Mouse (Mus musculus) gastrocnemius, postnatal 36 days (tissue): ENCODE data around the gene Usb1. TPM values are rescaled to one million over a fixed set of nuclear protein-coding genes. Genes with fewer than 3 reads are reported as not detected.
"Not testable (repeated sequence)": the region's sequence is repeated elsewhere in the genome, so short reads cannot be mapped to it uniquely, and the experiment has no call there.

Experiments
- DNase-seq, 2 experiments: peaks; one replicate each; pipeline ENCODE4 v3.0.0; 2022
- intact Hi-C: fragments of 180-260 bp; cut with DNase I; formaldehyde crosslinking; loops from one replicate; pipeline ENCODE4 v1.15.1; 2025
- total RNA-seq, 2 experiments: library from RNA; stranded (reverse); gene quantifications; 2 replicates each; pipeline ENCODE4 v1.2.3; 2021

Gene Usb1
- total RNA-seq, 2 experiments from 2014 or later, result 4.4 to 5.7 TPM

GRCm38 (mm10) chr8:95363849-95364248 lies 31.8 kb downstream of the Usb1 start:
- intact Hi-C loops, result no loop called here

GRCm38 (mm10) chr8:95369581-95370326 lies 37.7 kb downstream of the Usb1 start:
- DNase-seq, result no peak
- intact Hi-C loops, result no loop called here

More at GRCm38 (mm10) chr8:95363849-95364248, 31.8 kb downstream of the Usb1 start:
- no peak for DNase-seq

- intact Hi-C loops, result loop anchor here (2.0 kb wide), 1 partner anchor 17 kb away; no protein-coding TSS in a partner anchor
Observed at GRCm38 (mm10) chr8:95373389-95374002, 41.4 kb downstream of the Usb1 start.

GRCm38 (mm10) chr8:95374429-95374828 lies 42.3 kb downstream of the Usb1 start:
- intact Hi-C loops, result loop anchor here (2.0 kb wide), 1 partner anchor 18 kb away; no protein-coding TSS in a partner anchor

More at GRCm38 (mm10) chr8:95373389-95374002, 41.4 kb downstream of the Usb1 start:
- DNase-seq, result no peak

GRCm38 (mm10) chr8:95375374-95375930 lies 43.4 kb downstream of the Usb1 start:
- intact Hi-C loops, result loop anchor here (2.0 kb wide), 1 partner anchor 19 kb away; no protein-coding TSS in a partner anchor
- no peak for DNase-seq

More at GRCm38 (mm10) chr8:95374429-95374828, 42.3 kb downstream of the Usb1 start:
- DNase-seq, result no peak

- intact Hi-C loops, result no loop called here
- DNase-seq, result no peak
Observed at GRCm38 (mm10) chr8:95376309-95376999, 44.4 kb downstream of the Usb1 start.

- intact Hi-C loops, result no loop called here
- DNase-seq, result no peak
Observed at GRCm38 (mm10) chr8:95377101-95377500, 45.0 kb downstream of the Usb1 start.

GRCm38 (mm10) chr8:95377863-95378291 lies 45.8 kb downstream of the Usb1 start:
- intact Hi-C loops, result no loop called here
- DNase-seq, result peak; percentile 31 to 49

- DNase-seq, intact Hi-C loops: not testable (repeated sequence)
Observed at GRCm38 (mm10) chr8:95378928-95379327, 46.8 kb downstream of the Usb1 start.

- no peak for DNase-seq
- intact Hi-C loops, result no loop called here
Observed at GRCm38 (mm10) chr8:95380953-95381352, 48.9 kb downstream of the Usb1 start.

GRCm38 (mm10) chr8:95381595-95381994 lies 49.5 kb downstream of the Usb1 start:
- no peak for DNase-seq
- intact Hi-C loops, result no loop called here

- DNase-seq, result no peak
Observed at GRCm38 (mm10) chr8:95384501-95384900, 52.4 kb downstream of the Usb1 start.

GRCm38 (mm10) chr8:95386037-95386436 lies 54.0 kb downstream of the Usb1 start:
- no peak for DNase-seq
- intact Hi-C loops, result no loop called here

More at GRCm38 (mm10) chr8:95384501-95384900, 52.4 kb downstream of the Usb1 start:
- intact Hi-C loops, result no loop called here

- DNase-seq, result no peak
- intact Hi-C loops, result no loop called here
Observed at GRCm38 (mm10) chr8:95387221-95387620, 55.1 kb downstream of the Usb1 start.

- no peak for DNase-seq
- intact Hi-C loops, result no loop called here
Observed at GRCm38 (mm10) chr8:95387936-95388335, 55.9 kb downstream of the Usb1 start.

- intact Hi-C loops, result no loop called here
- DNase-seq, result no peak
Observed at GRCm38 (mm10) chr8:95390312-95390711, 58.2 kb downstream of the Usb1 start.

GRCm38 (mm10) chr8:95391101-95391500 lies 59.0 kb downstream of the Usb1 start:
- intact Hi-C loops, result no loop called here
- no peak for DNase-seq

GRCm38 (mm10) chr8:95392604-95393003 lies 60.5 kb downstream of the Usb1 start:
- intact Hi-C loops, result no loop called here
- DNase-seq, result no peak

GRCm38 (mm10) chr8:95395186-95395918 lies 63.3 kb downstream of the Usb1 start:
- intact Hi-C loops, result no loop called here
- DNase-seq, result no peak

GRCm38 (mm10) chr8:95396752-95397151 lies 64.7 kb downstream of the Usb1 start:
- DNase-seq, result no peak
- intact Hi-C loops, result no loop called here
